Mouse (Mus musculus) kidney, embryonic 16.5 days (tissue): ENCODE data around the gene Erf. TPM values are rescaled to one million over a fixed set of nuclear protein-coding genes. Genes with fewer than 3 reads are reported as not detected.

Experiments
- ATAC-seq: fragments of 200-750 bp; cut with Nextera tagmentation; 2 replicates; pipeline ENCODE4 v1.8.0; 2017; ENCODE audit warnings: moderate TSS enrichment; ENCODE audit not compliant: low FRiP score, low TSS enrichment
- H3K27ac ChIP-seq: fragments of 300-500 bp; sonication (generic); 2 replicates; pipeline ENCODE4 v1.5.1; 2014; ENCODE audit warnings: low read length
- H3K27me3 ChIP-seq: fragments of 300-500 bp; sonication (generic); 2 replicates; pipeline ENCODE4 v1.6.1; 2014; ENCODE audit warnings: low read length, control low read depth, mixed read lengths; ENCODE audit not compliant: insufficient read depth
- H3K36me3 ChIP-seq: fragments of 300-500 bp; sonication (generic); 2 replicates; pipeline ENCODE4 v1.6.1; 2014; ENCODE audit warnings: low read length, control low read depth, mixed read lengths; ENCODE audit not compliant: insufficient read depth
- H3K4me1 ChIP-seq: fragments of 300-500 bp; sonication (generic); 2 replicates; pipeline ENCODE4 v1.6.1; 2014; ENCODE audit warnings: low read length, control low read depth, mixed read lengths; ENCODE audit not compliant: insufficient read depth
- H3K4me2 ChIP-seq: fragments of 300-500 bp; sonication (generic); replicated peaks from 2 replicates; pipeline ENCODE4 v1.6.1; 2014; ENCODE audit warnings: low read depth, low read length
- H3K4me3 ChIP-seq: fragments of 300-500 bp; sonication (generic); 2 replicates; pipeline ENCODE4 v1.5.1; 2014; ENCODE audit warnings: mild to moderate bottlenecking, low read length
- H3K9ac ChIP-seq: fragments of 300-500 bp; sonication (generic); replicated peaks from 2 replicates; pipeline ENCODE4 v1.6.1; 2014; ENCODE audit warnings: low read length
- H3K9me3 ChIP-seq: fragments of 300-500 bp; sonication (generic); 2 replicates; pipeline ENCODE4 v1.6.1; 2016; ENCODE audit warnings: low read length, control low read depth
- WGBS: fragments of 180-500 bp; shearing (Covaris S2); extraction: QIAGEN DNeasy Blood & Tissue Kit; methylation state at CpG from one replicate; pipeline ENCODE4 v1.1.7; 2014; 5-methylcytosine and 5-hydroxymethylcytosine counted together
- polyA plus RNA-seq: library from polyadenylated mRNA; unstranded; fragments of >200 nt; fragmentation: Nextera tagmentation; extraction: Ambion mirVana; gene quantifications from 2 replicates; pipeline ENCODE4 v1.2.1, GENCODE M21; 2015

Erf gene
- polyA plus RNA-seq, 1 experiment from 2014 or later: 15.2 TPM

- no peak overlapping the region for H3K4me3 ChIP-seq
- H3K27me3 ChIP-seq: no peaks in the 10 kb centered on the region
- H3K36me3 ChIP-seq: peaks cover 94% of the 10 kb centered on the region
- ATAC-seq: 0 out of 2 replicates have a peak, but pooled peaks have one; percentile 5
- peaks cover 7% of the 10 kb centered on the region; the same call in 1 of the 2 replicates for H3K9me3 ChIP-seq
- 100% methylated on average over 1 of the region's 1 CpGs for WGBS
- H3K4me2 ChIP-seq: no peak overlapping the region
- no peak overlapping the region for H3K9ac ChIP-seq
- no peaks in the 10 kb centered on the region for H3K4me1 ChIP-seq
- H3K27ac ChIP-seq: no peak overlapping the region
These were observed 39.9 kb upstream of the Erf start for GRCm38 (mm10) chr7:25290463-25290862.

DNA sequence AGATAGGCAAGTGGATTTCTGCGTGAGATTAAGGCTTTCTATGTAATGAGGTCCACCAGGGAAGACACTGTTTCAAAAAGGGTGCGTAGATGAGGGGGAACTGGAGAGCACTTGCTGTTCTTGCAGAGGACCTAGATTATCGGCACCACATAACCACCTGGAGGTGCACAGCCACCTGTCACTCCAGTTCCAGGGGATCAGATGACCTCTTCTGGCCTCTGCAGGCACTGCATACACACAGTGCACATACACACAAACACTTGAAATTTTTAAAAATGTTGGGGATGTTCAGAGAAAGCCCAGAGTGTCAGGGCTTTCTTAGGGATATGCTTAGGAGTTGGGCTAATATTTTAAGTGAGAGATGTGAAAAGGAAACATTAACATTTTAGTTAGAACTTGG is 39.4 kb upstream of the Erf start:
- Histone ChIP-seq H3K27ac (no peak overlapping the region), H3K36me3 (peaks cover 95% of the 10 kb centered on the region), H3K9ac (no peak overlapping the region), H3K27me3 (no peaks in the 10 kb centered on the region), H3K4me3 (no peak overlapping the region), H3K9me3 (peaks cover 7% of the 10 kb centered on the region; the same call in 1 of the 2 replicates), H3K4me1 (peaks cover 1% of the 10 kb centered on the region; the same call in 1 of the 2 replicates), H3K4me2 (no peak overlapping the region)
- 99% methylated on average over 3 of the region's 3 CpGs for WGBS
- no peak for ATAC-seq

GRCm38 (mm10) chr7:25288721-25289120 is 38.2 kb upstream of the Erf start:
- ATAC-seq: no peak
- 87% methylated on average over 3 of the region's 3 CpGs for WGBS

GRCm38 (mm10) chr7:25288011-25288410 is 37.5 kb upstream of the Erf start:
- Histone ChIP-seq H3K4me3 (no peak overlapping the region), H3K4me2 (no peak overlapping the region), H3K9me3 (peaks cover 7% of the 10 kb centered on the region; the same call in 1 of the 2 replicates), H3K27me3 (no peaks in the 10 kb centered on the region), H3K9ac (no peak overlapping the region), H3K4me1 (peaks cover 21% of the 10 kb centered on the region), H3K27ac (no peak overlapping the region), H3K36me3 (peaks cover 80% of the 10 kb centered on the region)
- 84% methylated on average over 12 of the region's 12 CpGs for WGBS
- no peak for ATAC-seq

More at GRCm38 (mm10) chr7:25288721-25289120, 38.2 kb upstream of the Erf start:
- no peak overlapping the region for H3K4me2 ChIP-seq
- H3K4me1 ChIP-seq: peaks cover 13% of the 10 kb centered on the region
- no peak overlapping the region for H3K27ac ChIP-seq
- no peak overlapping the region for H3K4me3 ChIP-seq
- no peaks in the 10 kb centered on the region for H3K27me3 ChIP-seq
- peaks cover 87% of the 10 kb centered on the region for H3K36me3 ChIP-seq
- H3K9me3 ChIP-seq: peaks cover 7% of the 10 kb centered on the region; the same call in 1 of the 2 replicates
- H3K9ac ChIP-seq: no peak overlapping the region

- Histone ChIP-seq H3K4me3 (no peak overlapping the region), H3K36me3 (peaks cover 72% of the 10 kb centered on the region), H3K27me3 (no peaks in the 10 kb centered on the region), H3K9me3 (peaks cover 7% of the 10 kb centered on the region; the same call in 1 of the 2 replicates), H3K9ac (no peak overlapping the region), H3K27ac (no peak overlapping the region), H3K4me1 (peaks cover 23% of the 10 kb centered on the region), H3K4me2 (no peak overlapping the region)
- no peak for ATAC-seq
- WGBS: 70% methylated on average over 8 of the region's 8 CpGs
These were observed 36.4 kb upstream of the Erf start for GRCm38 (mm10) chr7:25286989-25287388.

- Histone ChIP-seq H3K9me3 (peaks cover 7% of the 10 kb centered on the region; the same call in 1 of the 2 replicates), H3K4me1 (peaks cover 33% of the 10 kb centered on the region), H3K36me3 (peaks cover 59% of the 10 kb centered on the region), H3K27ac (no peak overlapping the region), H3K9ac (no peak overlapping the region), H3K4me3 (no peak overlapping the region), H3K4me2 (no peak overlapping the region), H3K27me3 (no peaks in the 10 kb centered on the region)
- ATAC-seq: no peak
- WGBS: 89% methylated on average over 20 of the region's 20 CpGs
These were observed 35.1 kb upstream of the Erf start for GRCm38 (mm10) chr7:25285511-25286238.

GRCm38 (mm10) chr7:25284766-25285165 is 34.2 kb upstream of the Erf start:
- no peaks in the 10 kb centered on the region for H3K27me3 ChIP-seq
- peaks cover 42% of the 10 kb centered on the region for H3K4me1 ChIP-seq
- peaks cover 4% of the 10 kb centered on the region; the same call in 1 of the 2 replicates for H3K9me3 ChIP-seq
- 65% methylated on average over 5 of the region's 5 CpGs for WGBS
- H3K36me3 ChIP-seq: peaks cover 50% of the 10 kb centered on the region
- H3K27ac ChIP-seq: no peak overlapping the region
- H3K9ac ChIP-seq: 0 out of 2 replicates have a peak overlapping the region, but pooled peaks have one; percentile 5
- H3K4me2 ChIP-seq: peak overlapping the region; percentile 79
- ATAC-seq: no peak
- no peak overlapping the region for H3K4me3 ChIP-seq

- Histone ChIP-seq H3K9me3 (no peaks in the 10 kb centered on the region), H3K4me1 (peaks cover 48% of the 10 kb centered on the region), H3K36me3 (peaks cover 44% of the 10 kb centered on the region), H3K4me2 (peak overlapping the region; percentile 79), H3K9ac (peak overlapping the region; percentile 82), H3K27ac (peak overlapping the region; percentile 97), H3K4me3 (peak overlapping the region; percentile 78), H3K27me3 (no peaks in the 10 kb centered on the region)
- no peak for ATAC-seq
- 59% methylated on average over 2 of the region's 2 CpGs for WGBS
These were observed 33.6 kb upstream of the Erf start for GRCm38 (mm10) chr7:25284171-25284570.

GRCm38 (mm10) chr7:25283637-25284036 is 33.1 kb upstream of the Erf start:
- ATAC-seq: no peak
- Histone ChIP-seq H3K27me3 (no peaks in the 10 kb centered on the region), H3K4me3 (peak overlapping the region; percentile 78), H3K9me3 (no peaks in the 10 kb centered on the region), H3K36me3 (peaks cover 38% of the 10 kb centered on the region), H3K4me2 (peak overlapping the region; percentile 79), H3K27ac (peak overlapping the region; percentile 97), H3K9ac (peak overlapping the region; percentile 82), H3K4me1 (peaks cover 49% of the 10 kb centered on the region)
- WGBS: 16% methylated on average over 5 of the region's 5 CpGs

- Histone ChIP-seq H3K27ac (peak overlapping the region; percentile 97), H3K9ac (peak overlapping the region; percentile 82), H3K4me2 (peak overlapping the region; percentile 79), H3K36me3 (peaks cover 30% of the 10 kb centered on the region), H3K27me3 (no peaks in the 10 kb centered on the region), H3K4me3 (peak overlapping the region; percentile 78), H3K4me1 (peaks cover 52% of the 10 kb centered on the region), H3K9me3 (no peaks in the 10 kb centered on the region)
- under 1% methylated on average over 30 of the region's 36 CpGs for WGBS
- ATAC-seq: peak; percentile 4; the same call in 1 of the 2 replicates
These were observed 32.2 kb upstream of the Erf start for GRCm38 (mm10) chr7:25282731-25283211.
